Mouse (Mus musculus) thymus, postnatal 25 days (tissue): ENCODE measurements around the gene Lrch4.
"Not testable (repeated sequence)": the region's sequence is repeated elsewhere in the genome, so short reads cannot be mapped to it uniquely, and the experiment has no call there.

Experiments used
- DNase-seq: peaks from one replicate; pipeline ENCODE4 v3.0.0; 2022

Gene Lrch4

GRCm38 (mm10) chr5:137613550-137613949 is 15.4 kb upstream of the Lrch4 start, which contains the start of gene Pcolce:
Pcolce (minus strand) TSS chr5:137613784.
- no peak for DNase-seq

GRCm38 (mm10) chr5:137614921-137615320 is 14.0 kb upstream of the Lrch4 start:
- not testable (repeated sequence) for DNase-seq

- DNase-seq: no peak
These were observed 13.6 kb upstream of the Lrch4 start for GRCm38 (mm10) chr5:137615347-137615746.

- no peak for DNase-seq
These were observed 4.9 kb upstream of the Lrch4 start for GRCm38 (mm10) chr5:137623937-137624530.

- peak; percentile 42 for DNase-seq
These were observed 930 bp upstream of the Lrch4 start for GRCm38 (mm10) chr5:137627991-137628390.

- DNase-seq: no peak
These were observed 393 bp downstream of the Lrch4 start for GRCm38 (mm10) chr5:137629306-137629721.

- DNase-seq: peak; percentile 65
These were observed 1.1 kb downstream of the Lrch4 start for GRCm38 (mm10) chr5:137629906-137630545.

- no peak for DNase-seq
These were observed 1.7 kb downstream of the Lrch4 start for GRCm38 (mm10) chr5:137630602-137631001.

- DNase-seq: peak; percentile 89
These were observed 2.2 kb downstream of the Lrch4 start for GRCm38 (mm10) chr5:137631171-137631570.

GRCm38 (mm10) chr5:137631591-137631990 is 2.7 kb downstream of the Lrch4 start:
- no peak for DNase-seq

- no peak for DNase-seq
These were observed 4.6 kb downstream of the Lrch4 start for GRCm38 (mm10) chr5:137633397-137634084.

GRCm38 (mm10) chr5:137639472-137639871 is 10.6 kb downstream of the Lrch4 start:
- no peak for DNase-seq

- DNase-seq: peak; percentile 54
These were observed 12.1 kb downstream of the Lrch4 start, which contains the start of gene Sap25 for GRCm38 (mm10) chr5:137641054-137641453. Sap25 (plus strand) TSS chr5:137641334.

- no peak for DNase-seq
These were observed 14.0 kb downstream of the Lrch4 start for GRCm38 (mm10) chr5:137642886-137643285.

- DNase-seq: no peak
These were observed 15.6 kb downstream of the Lrch4 start for GRCm38 (mm10) chr5:137644484-137644883.

- DNase-seq: no peak
These were observed 16.2 kb downstream of the Lrch4 start for GRCm38 (mm10) chr5:137645091-137645651.

- DNase-seq: no peak
These were observed 16.8 kb downstream of the Lrch4 start, which contains the start of gene Irs3 for GRCm38 (mm10) chr5:137645652-137646091. Irs3 (minus strand) TSS chr5:137645714.

- DNase-seq: no peak
These were observed 19.1 kb downstream of the Lrch4 start for GRCm38 (mm10) chr5:137647827-137648601.

- DNase-seq: no peak
These were observed 20.3 kb downstream of the Lrch4 start for GRCm38 (mm10) chr5:137649251-137649650.

GRCm38 (mm10) chr5:137649669-137650571 is 21.0 kb downstream of the Lrch4 start:
- DNase-seq: no peak

GRCm38 (mm10) chr5:137652474-137652873 is 23.6 kb downstream of the Lrch4 start:
- peak; percentile 69 for DNase-seq
